Mouse (Mus musculus) monocyte, adult 5-6 weeks (primary cell): ENCODE measurements around the gene Dnm2. TPM values are rescaled to one million over a fixed set of nuclear protein-coding genes. Genes with fewer than 3 reads are reported as not detected.

ENCODE experiments used
- ATAC-seq: fragments of 153-309, 156-312 bp; replicated peaks from 2 replicates; pipeline ENCODE4 v1.8.0; 2017; ENCODE audit warnings: mild to moderate bottlenecking; ENCODE audit not compliant: low TSS enrichment, insufficient number of reproducible peaks, severe bottlenecking, poor library complexity, low FRiP score
- total RNA-seq: library from RNA; stranded (forward); fragments of 200-1000, 200-491, 200-594 nt; gene quantifications from 3 replicates; pipeline ENCODE4 v1.2.3, GENCODE M21; 2017

Gene Dnm2
- total RNA-seq, 1 experiment from 2014 or later = 178 TPM

- ATAC-seq = no peak
Observed at GRCm38 (mm10) chr9:21426525-21426924, 1.8 kb downstream of the Dnm2 start.

- ATAC-seq = no peak
Observed at GRCm38 (mm10) chr9:21427773-21428172, 3.1 kb downstream of the Dnm2 start.

DNA sequence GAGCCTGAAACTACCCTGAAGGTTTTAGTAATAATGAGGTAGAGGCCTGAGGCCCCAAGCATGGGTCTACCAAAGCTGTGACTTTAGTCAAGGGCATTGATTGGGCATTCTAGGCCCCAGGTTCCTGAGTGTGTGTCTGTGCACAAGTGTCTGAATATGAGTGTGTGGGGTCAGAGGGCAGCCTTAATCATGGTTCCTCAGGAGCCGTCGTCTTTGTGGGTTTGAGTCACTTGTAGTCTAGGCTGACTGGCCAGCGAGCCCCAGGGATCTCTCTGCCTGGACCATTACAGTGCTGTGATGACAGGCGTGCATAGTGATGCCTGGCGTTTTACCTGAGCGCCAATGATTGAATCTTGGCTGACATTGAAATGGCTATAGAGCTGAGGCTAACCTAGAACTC is 3.5 kb downstream of the Dnm2 start:
- ATAC-seq = no peak

DNA sequence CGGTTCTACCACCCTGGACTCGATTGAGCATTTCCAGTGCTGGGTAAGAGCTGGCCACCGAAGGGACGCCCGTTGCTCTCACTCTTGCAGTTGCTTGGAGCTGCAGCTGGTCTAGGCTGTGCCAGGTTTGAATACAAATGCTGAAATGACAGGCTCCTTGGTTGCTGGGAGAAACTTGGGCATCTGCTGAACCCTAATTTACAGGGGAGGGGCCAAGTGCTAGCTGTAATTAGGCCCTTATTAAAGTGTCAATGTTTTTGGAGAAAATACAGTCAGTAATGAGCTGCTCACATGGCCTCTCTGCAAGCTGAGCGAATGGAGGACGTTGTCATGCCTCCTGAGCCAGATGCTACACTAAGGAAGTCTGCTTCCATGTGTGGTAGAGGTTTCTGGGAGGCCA is 6.0 kb downstream of the Dnm2 start:
- ATAC-seq = no peak

- ATAC-seq = no peak
Observed at GRCm38 (mm10) chr9:21432066-21432465, 7.4 kb downstream of the Dnm2 start.

GRCm38 (mm10) chr9:21433766-21434165 is 9.1 kb downstream of the Dnm2 start:
- no peak for ATAC-seq

- ATAC-seq = no peak
Observed at GRCm38 (mm10) chr9:21434410-21434809, 9.7 kb downstream of the Dnm2 start.

DNA sequence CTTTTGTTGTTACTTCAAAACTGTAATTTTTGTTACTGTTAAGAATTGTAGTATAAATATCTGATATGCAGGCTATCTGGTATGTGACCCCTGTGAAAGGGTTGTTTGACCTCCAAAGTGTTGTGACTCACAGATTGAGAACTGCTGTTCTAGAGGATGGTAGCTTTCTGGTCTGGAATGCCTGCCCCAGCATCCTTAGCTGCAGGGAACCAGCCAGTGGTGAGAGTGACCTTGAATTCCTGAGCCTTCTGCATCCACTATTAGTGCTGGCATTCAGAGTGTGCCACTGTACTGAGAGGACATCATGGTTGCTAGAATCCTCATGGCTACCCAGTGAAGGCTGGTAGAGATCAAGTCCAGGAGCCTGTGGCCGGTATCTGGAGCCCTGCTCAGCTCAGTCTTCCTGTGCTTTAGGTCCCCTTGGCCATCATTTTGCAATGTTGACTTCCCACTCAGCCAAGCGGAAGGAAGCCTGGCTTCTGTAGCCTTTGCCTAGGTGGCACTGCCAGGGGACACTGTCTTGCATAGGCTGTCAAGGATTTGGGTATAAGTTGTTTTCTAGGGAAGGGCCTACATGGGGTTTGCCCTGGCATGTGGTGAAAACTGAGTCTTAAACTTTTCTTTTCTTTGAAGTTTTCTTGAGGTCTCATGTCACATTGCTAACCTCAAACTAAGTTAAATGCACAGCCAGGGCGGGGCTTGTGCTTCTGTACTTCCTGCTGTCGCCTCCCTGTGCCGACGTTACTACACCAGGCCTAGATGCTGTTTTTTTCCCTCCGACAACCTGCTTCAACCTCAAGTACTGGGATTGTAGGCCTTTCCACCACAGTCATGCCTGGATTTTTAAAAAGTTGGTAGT is 11.3 kb downstream of the Dnm2 start:
- peak; percentile 68 for ATAC-seq

GRCm38 (mm10) chr9:21437577-21437976 is 12.9 kb downstream of the Dnm2 start:
- ATAC-seq = no peak

DNA sequence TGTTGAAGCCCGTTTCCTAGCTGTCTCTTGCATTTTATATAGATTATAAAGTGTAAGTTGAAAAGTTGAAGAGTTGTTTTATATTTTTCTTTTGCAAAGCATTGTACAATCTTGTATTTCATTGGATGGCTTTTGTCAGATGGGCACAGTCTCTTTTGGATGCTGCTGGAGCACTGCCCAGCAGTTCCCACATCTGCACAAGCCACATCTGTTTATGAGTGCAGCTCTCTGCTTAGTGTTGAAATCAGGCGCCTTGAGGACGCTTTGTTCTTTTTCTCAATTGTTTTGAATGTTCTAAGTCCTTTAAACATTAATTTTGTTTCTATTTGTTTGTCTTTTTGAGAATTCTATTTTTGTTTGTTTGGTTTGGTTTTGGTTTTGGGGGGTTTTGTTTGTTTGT is 13.5 kb downstream of the Dnm2 start:
- ATAC-seq = no peak

DNA sequence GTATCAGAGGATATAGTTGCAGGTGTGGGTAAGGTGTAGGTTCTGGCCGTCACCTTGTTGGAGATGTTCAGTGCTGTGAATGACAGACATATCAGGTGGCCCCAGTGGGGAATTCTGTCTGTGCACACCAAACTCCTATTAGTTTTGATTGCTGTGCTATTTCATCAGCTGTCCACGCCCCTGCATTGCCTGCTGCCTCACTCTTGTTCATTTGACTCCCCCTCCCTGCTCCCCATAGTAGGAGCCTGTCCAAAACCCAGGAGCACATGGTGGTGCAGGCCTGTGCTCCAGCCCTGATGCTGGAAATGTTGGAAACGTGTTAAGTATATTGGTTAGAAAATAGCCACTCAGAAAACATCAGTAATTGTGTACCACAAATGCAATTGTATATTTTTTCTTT is 14.7 kb downstream of the Dnm2 start:
- ATAC-seq = no peak

GRCm38 (mm10) chr9:21439914-21440313 is 15.2 kb downstream of the Dnm2 start:
- ATAC-seq = no peak

GRCm38 (mm10) chr9:21440387-21440786 is 15.7 kb downstream of the Dnm2 start:
- ATAC-seq = no peak

GRCm38 (mm10) chr9:21443853-21444252 is 19.1 kb downstream of the Dnm2 start:
- no peak for ATAC-seq

DNA sequence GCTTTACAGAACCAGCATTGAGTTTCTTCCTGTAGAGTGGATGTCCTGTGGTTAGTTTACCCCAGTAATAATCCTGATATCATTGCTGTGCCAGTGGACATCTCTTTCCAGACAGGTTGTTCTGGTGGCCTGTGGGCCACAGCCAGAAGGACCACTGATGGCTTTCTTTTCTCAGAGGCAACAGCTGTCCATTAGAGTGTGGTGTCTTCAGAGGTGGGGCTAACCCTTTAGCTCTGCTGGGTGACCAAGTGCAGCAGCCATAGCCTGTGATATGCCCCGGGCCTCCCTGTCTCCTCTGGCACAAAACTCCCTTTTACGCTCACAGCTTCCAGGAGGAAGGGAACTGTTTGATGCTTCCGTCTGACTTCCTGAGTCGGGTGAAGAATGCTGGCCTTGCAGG is 19.9 kb downstream of the Dnm2 start:
- ATAC-seq = no peak

DNA sequence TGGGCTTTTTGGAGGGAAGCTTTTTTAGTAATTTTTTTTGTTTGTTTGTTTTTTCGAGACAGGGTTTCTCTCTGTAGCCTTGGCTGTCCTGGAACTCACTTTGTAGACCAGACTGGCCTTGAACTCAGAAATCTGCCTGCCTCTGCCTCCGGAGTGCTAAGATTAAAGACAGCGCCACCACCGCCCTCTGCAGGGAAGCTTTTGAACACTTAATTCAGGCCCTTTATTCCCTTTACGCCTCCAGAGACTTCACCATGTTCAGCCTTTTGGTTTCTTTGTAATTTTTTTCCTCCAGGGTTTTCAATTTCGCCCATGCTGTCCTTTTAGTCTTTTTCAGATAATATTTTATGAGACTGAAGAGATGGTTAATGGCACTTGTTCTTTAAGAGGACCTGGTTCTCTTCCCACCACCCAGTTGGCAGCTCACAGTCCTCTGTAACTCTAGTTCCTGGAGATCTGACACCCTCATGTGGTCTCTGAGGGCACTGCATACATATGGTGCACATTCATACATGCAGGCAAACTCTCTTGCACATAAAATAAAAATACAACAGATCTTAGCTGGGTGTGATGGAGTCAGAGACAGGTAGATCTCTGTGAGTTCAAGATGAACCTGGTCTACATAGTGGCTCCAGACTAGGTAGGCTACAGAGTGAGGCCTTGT is 20.5 kb downstream of the Dnm2 start:
- ATAC-seq = no peak

- ATAC-seq = no peak
Observed at GRCm38 (mm10) chr9:21447778-21448177, 23.1 kb downstream of the Dnm2 start.

DNA sequence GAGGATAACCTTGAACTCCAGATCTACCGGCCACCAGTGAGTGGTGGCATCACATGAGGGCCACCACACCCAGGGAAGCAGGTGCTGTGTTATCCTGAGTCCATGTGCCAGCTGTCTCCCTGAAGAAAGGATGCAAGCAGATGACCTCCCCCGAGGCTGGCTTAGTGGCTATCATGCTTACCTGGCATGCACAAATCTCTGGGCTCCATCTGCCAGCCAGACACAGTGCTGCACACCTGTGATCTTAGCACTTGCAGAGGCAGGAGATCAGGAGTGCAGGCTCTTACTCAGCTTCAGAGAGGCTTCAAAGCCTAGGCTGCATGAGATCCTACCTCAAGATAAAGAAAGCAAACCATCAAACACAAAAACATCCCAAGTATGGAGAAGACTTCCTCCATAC is 25.0 kb downstream of the Dnm2 start:
- no peak for ATAC-seq

- ATAC-seq = no peak
Observed at GRCm38 (mm10) chr9:21450270-21450669, 25.6 kb downstream of the Dnm2 start.

GRCm38 (mm10) chr9:21451391-21451790 is 26.7 kb downstream of the Dnm2 start:
- ATAC-seq = no peak
